Mouse (Mus musculus) lung, adult 2 months (tissue): ENCODE measurements at regions not wholly inside any gene's neighbourhood (a gene's known extent, or its start where the extent isn't known, plus 50 kb on each side); places are given as distances from the start of the nearest gene placed in this dataset.

Source experiments
- CTCF ChIP-seq: fragments of 200-500 bp; IDR thresholded peaks from 2 replicates; pipeline ENCODE4 v1.5.1; 2011; ENCODE audit warnings: mild to moderate bottlenecking, low read length, control low read depth; ENCODE audit not compliant: insufficient read depth
- POLR2A ChIP-seq: fragments of 200-500 bp; IDR thresholded peaks from 2 replicates; pipeline ENCODE4 v1.6.1; 2011; ENCODE audit warnings: low read depth, mild to moderate bottlenecking, control low read depth, low read length, borderline replicate concordance; ENCODE audit errors: extremely low read depth

GRCm38 (mm10) chr12:117378297-117378887, 137.9 kb upstream of the Rapgef5 start:
- TF ChIP-seq CTCF: no peak
- TF ChIP-seq POLR2A: no peak
